Mouse (Mus musculus): Measurements from ENCODE around the gene Cyp4f13. TPM values are rescaled to one million over a fixed set of nuclear protein-coding genes. Genes with fewer than 3 reads are reported as not detected.

Gene Cyp4f13
- polyA plus RNA-seq, 1 experiment: 42.7 TPM

DNA sequence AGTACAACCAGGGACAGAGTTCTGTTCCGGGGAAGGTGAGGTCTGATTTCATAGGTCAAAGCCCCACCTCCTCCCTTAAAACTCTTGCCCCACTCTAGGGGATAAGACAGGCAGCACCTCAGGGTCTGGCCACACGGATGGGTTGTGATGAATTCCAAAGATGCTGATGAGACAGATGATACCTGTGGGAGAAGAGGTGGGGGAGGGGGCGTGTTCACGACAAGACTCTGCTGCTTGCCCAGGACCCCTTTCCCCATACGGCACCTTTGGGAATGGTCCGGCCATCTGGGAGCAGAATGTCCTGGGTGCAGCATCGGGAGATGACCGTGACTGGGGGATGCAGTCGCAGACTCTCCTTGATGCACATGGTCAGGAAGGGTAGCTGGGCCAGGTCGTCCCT lies 41.0 kb downstream of the Cyp4f13 start:
- H3K4me1 ChIP-seq (ENCODE audit: control insufficient read depth, insufficient read depth, insufficient read length): no peaks in the 10 kb centered on the region
- no peak overlapping the region for H3K27ac ChIP-seq (ENCODE audit: insufficient read depth, low read length)
- no peaks in the 10 kb centered on the region for H3K27me3 ChIP-seq (ENCODE audit: control insufficient read depth, insufficient read depth, low read length)
- no peak for TF ChIP-seq POLR2A (IDR thresholded peaks at IDR 0.05; ENCODE audit: low read depth, low read length)
- no peak for TF ChIP-seq CTCF (IDR thresholded peaks at IDR 0.05; ENCODE audit: extremely low read depth, insufficient read depth, insufficient read length, insufficient replicate concordance)
- DNase-seq (ENCODE audit: low read depth in 1 of 2, low spot score in 2 of 2): no peak
- H3K4me3 ChIP-seq (ENCODE audit: extremely low read depth, insufficient read depth, insufficient read length): no peak overlapping the region
- WGBS: 80% methylated on average over 10 of the region's 10 CpGs
- H3K36me3 ChIP-seq (ENCODE audit: control insufficient read depth, insufficient read depth, low read length): no peaks in the 10 kb centered on the region

DNA sequence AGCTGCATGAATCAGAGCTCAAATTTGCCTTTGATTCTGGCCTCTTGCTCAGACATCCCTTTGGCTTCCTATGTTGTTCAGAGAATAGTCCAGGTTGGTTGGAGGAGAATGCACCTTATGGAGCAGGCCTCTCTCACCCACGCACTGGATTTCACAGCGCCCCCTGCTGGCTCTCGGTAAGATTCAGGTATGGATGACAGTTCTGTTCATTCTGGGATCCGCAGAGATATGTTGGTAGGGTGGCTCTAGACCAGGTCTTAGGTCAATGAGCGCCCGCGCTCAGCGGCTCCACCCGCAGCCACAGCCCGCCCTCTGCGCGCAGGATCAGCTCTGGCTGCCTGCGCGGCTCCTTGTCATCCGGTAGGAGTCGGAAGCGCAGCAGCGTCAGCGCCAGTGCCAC lies 42.0 kb downstream of the Cyp4f13 start:
- TF ChIP-seq POLR2A (IDR thresholded peaks at IDR 0.05; ENCODE audit: low read depth, low read length) (no peak), CTCF (IDR thresholded peaks at IDR 0.05; ENCODE audit: extremely low read depth, insufficient read depth, insufficient read length, insufficient replicate concordance) (peak; percentile 63; the same call in 1 of the 2 replicates)
- Histone ChIP-seq H3K27ac (ENCODE audit: insufficient read depth, low read length) (no peak overlapping the region), H3K27me3 (ENCODE audit: control insufficient read depth, insufficient read depth, low read length) (no peaks in the 10 kb centered on the region), H3K4me3 (ENCODE audit: extremely low read depth, insufficient read depth, insufficient read length) (no peak overlapping the region), H3K4me1 (ENCODE audit: control insufficient read depth, insufficient read depth, insufficient read length) (no peaks in the 10 kb centered on the region), H3K36me3 (ENCODE audit: control insufficient read depth, insufficient read depth, low read length) (no peaks in the 10 kb centered on the region)
- WGBS: 22% methylated on average over 19 of the region's 19 CpGs
- DNase-seq (ENCODE audit: low read depth in 1 of 2, low spot score in 2 of 2): peak in 1 of 2 experiments; percentile 57

DNA sequence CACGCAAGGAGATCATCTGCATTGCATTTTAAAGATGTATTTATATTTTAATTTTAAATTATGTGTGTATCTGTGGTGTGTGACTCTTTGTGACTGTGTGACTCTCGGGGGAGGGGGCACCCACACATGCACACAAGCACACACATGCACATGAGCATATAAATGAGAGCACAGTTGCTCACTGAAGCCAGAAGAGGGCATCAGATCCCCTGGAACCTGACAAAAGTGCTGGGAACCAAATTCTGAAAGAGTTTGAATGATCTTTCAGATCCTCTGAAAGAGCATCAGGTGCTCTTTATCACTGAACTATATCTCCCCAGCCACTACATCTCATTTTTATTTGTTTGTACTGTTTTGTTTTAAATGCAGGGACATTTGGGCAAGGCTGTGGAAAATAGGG lies 42.8 kb downstream of the Cyp4f13 start:
- H3K36me3 ChIP-seq (ENCODE audit: control insufficient read depth, insufficient read depth, low read length): no peaks in the 10 kb centered on the region
- no peak for DNase-seq (ENCODE audit: low read depth in 1 of 2, low spot score in 2 of 2)
- no peak overlapping the region for H3K27ac ChIP-seq (ENCODE audit: insufficient read depth, low read length)
- WGBS: 52% methylated on average over 2 of the region's 2 CpGs
- H3K27me3 ChIP-seq (ENCODE audit: control insufficient read depth, insufficient read depth, low read length): no peaks in the 10 kb centered on the region
- TF ChIP-seq CTCF (IDR thresholded peaks at IDR 0.05; ENCODE audit: extremely low read depth, insufficient read depth, insufficient read length, insufficient replicate concordance): no peak
- no peak for TF ChIP-seq POLR2A (IDR thresholded peaks at IDR 0.05; ENCODE audit: low read depth, low read length)
- no peak overlapping the region for H3K4me3 ChIP-seq (ENCODE audit: extremely low read depth, insufficient read depth, insufficient read length)
- no peaks in the 10 kb centered on the region for H3K4me1 ChIP-seq (ENCODE audit: control insufficient read depth, insufficient read depth, insufficient read length)

DNA sequence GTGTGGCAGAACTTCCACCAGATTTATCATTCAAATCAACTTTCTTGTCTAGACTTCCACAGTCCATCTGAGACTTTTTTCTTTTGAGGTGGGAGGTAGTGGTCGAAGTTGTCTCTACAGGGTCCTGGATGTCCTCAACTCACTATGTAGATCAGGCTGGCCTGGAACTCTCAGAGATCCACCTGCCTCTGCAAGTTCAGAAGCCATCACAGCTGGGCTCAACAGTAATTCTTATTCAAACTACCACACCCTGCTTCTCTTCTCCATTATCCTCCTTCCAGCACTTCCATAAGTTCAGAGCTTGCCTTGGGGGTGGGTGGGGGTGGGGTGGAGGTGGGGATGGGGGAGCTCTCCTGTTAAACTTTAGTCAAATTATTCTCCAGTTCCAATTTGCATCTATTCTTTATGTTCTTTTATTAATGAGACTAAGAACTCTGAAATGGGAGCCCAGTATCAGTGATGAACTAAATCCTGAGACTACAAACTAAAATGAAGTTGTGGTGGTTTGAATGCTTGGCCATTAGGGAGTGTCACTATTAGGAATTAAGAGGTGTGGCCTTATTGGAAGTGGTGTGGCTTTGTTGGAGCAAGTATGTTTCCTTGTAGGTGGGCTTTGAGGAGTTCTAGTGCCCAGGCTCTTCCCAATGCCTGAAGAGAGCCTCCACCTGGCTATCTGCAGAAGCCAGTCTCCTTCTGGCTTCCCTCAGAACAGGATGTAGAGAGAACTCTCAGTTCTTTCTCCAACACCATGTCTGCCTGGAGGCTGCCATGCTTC lies 45.3 kb downstream of the Cyp4f13 start:
- H3K4me1 ChIP-seq (ENCODE audit: control insufficient read depth, insufficient read depth, insufficient read length): no peaks in the 10 kb centered on the region
- H3K27me3 ChIP-seq (ENCODE audit: control insufficient read depth, insufficient read depth, low read length): no peaks in the 10 kb centered on the region
- no peak overlapping the region for H3K4me3 ChIP-seq (ENCODE audit: extremely low read depth, insufficient read depth, insufficient read length)
- no peaks in the 10 kb centered on the region for H3K36me3 ChIP-seq (ENCODE audit: control insufficient read depth, insufficient read depth, low read length)
- no peak overlapping the region for H3K27ac ChIP-seq (ENCODE audit: insufficient read depth, low read length)
- DNase-seq (ENCODE audit: low read depth in 1 of 2, low spot score in 2 of 2): no peak
- 83% methylated on average over 1 of the region's 1 CpGs for WGBS
- TF ChIP-seq POLR2A (IDR thresholded peaks at IDR 0.05; ENCODE audit: low read depth, low read length): no peak
- no peak for TF ChIP-seq CTCF (IDR thresholded peaks at IDR 0.05; ENCODE audit: extremely low read depth, insufficient read depth, insufficient read length, insufficient replicate concordance)

DNA sequence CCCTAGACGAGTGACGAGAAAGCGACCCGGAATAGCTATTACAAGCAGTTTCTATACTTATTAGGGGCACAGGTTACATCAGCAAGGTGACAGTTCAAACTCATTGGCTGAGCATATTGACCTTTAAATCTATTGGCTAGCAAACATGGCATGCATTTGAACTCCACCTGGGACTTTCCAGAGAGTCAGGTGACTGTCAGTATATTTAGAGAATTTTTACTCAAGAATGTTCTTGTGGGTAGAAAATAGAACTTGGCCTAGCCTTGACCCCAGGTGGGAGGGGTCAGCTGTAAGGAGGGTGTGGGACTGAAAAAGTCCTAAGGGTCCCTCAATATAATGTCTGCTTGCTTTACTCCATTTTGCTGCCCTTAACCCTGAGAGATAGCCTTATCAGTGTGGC lies 51.8 kb downstream of the Cyp4f13 start:
- Histone ChIP-seq H3K36me3 (ENCODE audit: control insufficient read depth, insufficient read depth, low read length) (no peaks in the 10 kb centered on the region), H3K27ac (ENCODE audit: insufficient read depth, low read length) (no peak overlapping the region; the same call in 1 of the 2 replicates), H3K4me3 (ENCODE audit: extremely low read depth, insufficient read depth, insufficient read length) (no peak overlapping the region), H3K4me1 (ENCODE audit: control insufficient read depth, insufficient read depth, insufficient read length) (peaks cover 4% of the 10 kb centered on the region; the same call in 1 of the 2 replicates), H3K27me3 (ENCODE audit: control insufficient read depth, insufficient read depth, low read length) (no peaks in the 10 kb centered on the region)
- peak; percentile 19 to 42 for DNase-seq (ENCODE audit: low read depth in 1 of 2, low spot score in 2 of 2)
- TF ChIP-seq CTCF (IDR thresholded peaks at IDR 0.05; ENCODE audit: extremely low read depth, insufficient read depth, insufficient read length, insufficient replicate concordance) (no peak), POLR2A (IDR thresholded peaks at IDR 0.05; ENCODE audit: low read depth, low read length) (no peak)
- WGBS: 74% methylated on average over 4 of the region's 4 CpGs

DNA sequence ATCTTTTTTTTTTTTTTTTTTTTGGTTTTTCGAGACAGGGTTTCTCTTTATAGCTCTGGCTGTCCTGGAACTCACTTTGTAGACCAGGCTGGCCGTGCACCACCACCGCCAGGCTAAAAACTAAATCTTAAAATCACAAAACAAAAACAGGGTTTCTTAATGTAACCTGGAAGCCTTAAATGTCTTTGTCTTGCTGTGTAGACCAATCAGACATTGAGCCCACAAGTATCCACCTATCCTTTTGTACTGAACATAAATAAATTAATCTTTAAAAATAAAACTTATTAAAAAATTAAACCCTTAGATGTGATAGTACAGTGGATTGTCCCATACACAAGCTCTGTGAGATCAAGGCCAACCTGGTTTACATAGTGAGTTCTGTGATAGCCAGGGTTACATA lies 53.3 kb downstream of the Cyp4f13 start:
- Histone ChIP-seq H3K4me1 (ENCODE audit: control insufficient read depth, insufficient read depth, insufficient read length) (peaks cover 4% of the 10 kb centered on the region; the same call in 1 of the 2 replicates), H3K27ac (ENCODE audit: insufficient read depth, low read length) (no peak overlapping the region), H3K36me3 (ENCODE audit: control insufficient read depth, insufficient read depth, low read length) (no peaks in the 10 kb centered on the region), H3K27me3 (ENCODE audit: control insufficient read depth, insufficient read depth, low read length) (no peaks in the 10 kb centered on the region), H3K4me3 (ENCODE audit: extremely low read depth, insufficient read depth, insufficient read length) (no peak overlapping the region)
- no peak for DNase-seq (ENCODE audit: low read depth in 1 of 2, low spot score in 2 of 2)
- WGBS: 81% methylated on average over 3 of the region's 3 CpGs
- no peak for TF ChIP-seq CTCF (IDR thresholded peaks at IDR 0.05; ENCODE audit: extremely low read depth, insufficient read depth, insufficient read length, insufficient replicate concordance)
- no peak for TF ChIP-seq POLR2A (IDR thresholded peaks at IDR 0.05; ENCODE audit: low read depth, low read length)

Measured in spleen, adult 2 months (tissue).